Mouse (Mus musculus) lung, adult 2 months (tissue): ENCODE results near the gene Fbxo6.

ENCODE experiments used
- CTCF ChIP-seq: fragments of 200-500 bp; IDR thresholded peaks from 2 replicates; pipeline ENCODE4 v1.5.1; 2011; ENCODE audit warnings: mild to moderate bottlenecking, low read length, control low read depth; ENCODE audit not compliant: insufficient read depth
- POLR2A ChIP-seq: fragments of 200-500 bp; IDR thresholded peaks from 2 replicates; pipeline ENCODE4 v1.6.1; 2011; ENCODE audit warnings: low read depth, mild to moderate bottlenecking, control low read depth, low read length, borderline replicate concordance; ENCODE audit errors: extremely low read depth

GRCm38 (mm10) chr4:148120555-148120954 lies 31.4 kb downstream of the Fbxo6 start:
- no peak for TF ChIP-seq POLR2A
- TF ChIP-seq CTCF = no peak
